Mouse (Mus musculus): ENCODE data around the gene Prkra. TPM values are rescaled to one million over a fixed set of nuclear protein-coding genes. Genes with fewer than 3 reads are reported as not detected.
A peak's percentile ranks its signal among the peaks of the same experiment; 100 is the strongest.

Gene Prkra
- polyA plus RNA-seq, 1 experiment from 2014 or later: 73.4 TPM

GRCm38 (mm10) chr2:76674725-76675427 lies 27.1 kb upstream of the Prkra start, which contains the start of gene Plekha3:
Plekha3 (plus strand) TSS chr2:76675281.
- Histone ChIP-seq H3K9me3 (no peaks in the 10 kb centered on the region), H3K4me1 (peaks cover 32% of the 10 kb centered on the region), H3K9ac (peak within 1 kb of the TSS; percentile 89), H3K4me3 (peak within 1 kb of the TSS; percentile 94), H3K27me3 (no peaks in the 10 kb centered on the region), H3K4me2 (replicated peaks) (peak within 1 kb of the TSS; percentile 72), H3K36me3 (peaks cover 10% of the 10 kb centered on the region; the same call in 1 of the 2 replicates), H3K27ac (peak within 1 kb of the TSS; percentile 87)
- peak; percentile 79 for ATAC-seq (ENCODE audit: low FRiP score, low read depth)
- 6% methylated on average over 38 of the region's 52 CpGs for WGBS

GRCm38 (mm10) chr2:76673472-76674081 lies 25.8 kb upstream of the Prkra start:
- H3K9ac ChIP-seq: no peak overlapping the region
- WGBS: 48% methylated on average over 7 of the region's 7 CpGs
- H3K4me3 ChIP-seq: peak overlapping the region; percentile 51
- peaks cover 32% of the 10 kb centered on the region for H3K4me1 ChIP-seq
- no peaks in the 10 kb centered on the region for H3K27me3 ChIP-seq
- H3K4me2 ChIP-seq (replicated peaks): peak overlapping the region; percentile 68
- peaks cover 8% of the 10 kb centered on the region; the same call in 1 of the 2 replicates for H3K36me3 ChIP-seq
- no peaks in the 10 kb centered on the region for H3K9me3 ChIP-seq
- ATAC-seq (ENCODE audit: low FRiP score, low read depth): no peak
- H3K27ac ChIP-seq: 0 out of 2 replicates have a peak overlapping the region, but pooled peaks have one; percentile 88

DNA sequence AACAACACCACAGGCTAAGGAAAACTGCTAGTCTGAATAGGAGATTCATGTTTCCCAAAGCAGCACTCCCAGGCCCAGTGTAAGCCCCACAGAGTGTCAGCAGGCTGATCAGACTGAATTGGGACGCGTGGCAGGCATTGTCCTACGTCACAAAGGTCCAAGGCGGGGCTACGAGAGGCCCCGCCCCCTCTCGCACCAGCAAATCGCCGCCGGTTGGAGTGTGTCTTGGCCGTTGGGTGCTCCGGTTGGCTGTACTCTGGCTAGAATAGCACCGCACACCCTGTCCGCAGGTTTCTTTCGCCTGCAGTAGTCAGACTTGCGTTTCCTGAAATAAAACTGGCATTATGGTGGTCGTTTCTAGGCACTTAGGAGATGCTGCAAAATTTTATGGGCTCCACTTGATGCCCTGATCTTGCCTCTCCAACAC lies 25.2 kb upstream of the Prkra start, which contains the start of gene Fkbp7:
Gene Fkbp7 (minus strand): TSS at position 151 of the 427 bp plus-strand sequence.
- H3K4me3 ChIP-seq: peak within 1 kb of the TSS; percentile 51
- ATAC-seq (ENCODE audit: low FRiP score, low read depth): peak; percentile 92
- no peaks in the 10 kb centered on the region for H3K27me3 ChIP-seq
- H3K4me2 ChIP-seq (replicated peaks): peak within 1 kb of the TSS; percentile 68
- H3K4me1 ChIP-seq: peaks cover 32% of the 10 kb centered on the region
- H3K9me3 ChIP-seq: no peaks in the 10 kb centered on the region
- peaks cover 5% of the 10 kb centered on the region; the same call in 1 of the 2 replicates for H3K36me3 ChIP-seq
- peak within 1 kb of the TSS; percentile 75 for H3K9ac ChIP-seq
- peak within 1 kb of the TSS; percentile 88 for H3K27ac ChIP-seq
- under 1% methylated on average over 17 of the region's 17 CpGs for WGBS

GRCm38 (mm10) chr2:76672134-76672745 lies 24.4 kb upstream of the Prkra start:
- ATAC-seq (ENCODE audit: low FRiP score, low read depth): no peak
- H3K27ac ChIP-seq: peak overlapping the region; percentile 88
- H3K36me3 ChIP-seq: peaks cover 5% of the 10 kb centered on the region; the same call in 1 of the 2 replicates
- H3K9ac ChIP-seq: peak overlapping the region; percentile 75
- H3K4me3 ChIP-seq: peak overlapping the region; percentile 51
- H3K27me3 ChIP-seq: no peaks in the 10 kb centered on the region
- peak overlapping the region; percentile 68 for H3K4me2 ChIP-seq (replicated peaks)
- H3K9me3 ChIP-seq: no peaks in the 10 kb centered on the region
- 26% methylated on average over 9 of the region's 9 CpGs for WGBS
- peaks cover 29% of the 10 kb centered on the region for H3K4me1 ChIP-seq

DNA sequence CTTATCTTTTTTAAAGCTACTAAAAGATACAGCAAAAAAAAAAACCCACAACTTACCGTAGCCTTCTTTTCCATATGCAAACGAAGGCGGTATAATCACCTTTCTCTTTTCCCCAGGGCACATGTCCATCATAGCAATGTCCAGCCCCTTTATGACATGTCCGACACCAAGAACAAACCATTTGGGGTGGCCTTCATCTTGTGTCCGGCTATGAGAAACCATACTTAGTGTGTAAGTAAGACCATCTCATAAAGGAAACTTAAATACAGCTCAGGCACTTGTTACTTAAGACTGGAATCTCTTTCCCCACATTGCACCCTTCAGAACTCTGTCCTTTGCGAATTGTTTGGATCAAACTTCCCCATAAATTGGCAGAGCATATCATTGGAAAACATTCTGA lies 23.8 kb upstream of the Prkra start:
- peak overlapping the region; percentile 51 for H3K4me3 ChIP-seq
- H3K9me3 ChIP-seq: no peaks in the 10 kb centered on the region
- peaks cover 25% of the 10 kb centered on the region for H3K4me1 ChIP-seq
- ATAC-seq (ENCODE audit: low FRiP score, low read depth): no peak
- H3K4me2 ChIP-seq (replicated peaks): peak overlapping the region; percentile 68
- WGBS: 79% methylated on average over 6 of the region's 6 CpGs
- peaks cover 5% of the 10 kb centered on the region; the same call in 1 of the 2 replicates for H3K36me3 ChIP-seq
- no peak overlapping the region for H3K27ac ChIP-seq
- H3K9ac ChIP-seq: peak overlapping the region; percentile 75
- no peaks in the 10 kb centered on the region for H3K27me3 ChIP-seq

- WGBS: 76% methylated on average over 5 of the region's 5 CpGs
- no peaks in the 10 kb centered on the region for H3K27me3 ChIP-seq
- ATAC-seq (ENCODE audit: low FRiP score, low read depth): no peak
- H3K27ac ChIP-seq: no peak overlapping the region
- no peak overlapping the region for H3K4me3 ChIP-seq
- no peaks in the 10 kb centered on the region for H3K9me3 ChIP-seq
- H3K4me2 ChIP-seq (replicated peaks): no peak overlapping the region
- H3K4me1 ChIP-seq: peaks cover 12% of the 10 kb centered on the region
- H3K9ac ChIP-seq: no peak overlapping the region
- H3K36me3 ChIP-seq: peaks cover 39% of the 10 kb centered on the region
These were observed 19.4 kb upstream of the Prkra start for GRCm38 (mm10) chr2:76667200-76667599.

- H3K4me3 ChIP-seq: no peak overlapping the region
- no peak for ATAC-seq (ENCODE audit: low FRiP score, low read depth)
- no peak overlapping the region for H3K27ac ChIP-seq
- H3K4me2 ChIP-seq (replicated peaks): no peak overlapping the region
- WGBS: 93% methylated on average over 7 of the region's 7 CpGs
- no peaks in the 10 kb centered on the region for H3K27me3 ChIP-seq
- H3K36me3 ChIP-seq: peaks cover 49% of the 10 kb centered on the region
- no peak overlapping the region for H3K9ac ChIP-seq
- no peaks in the 10 kb centered on the region for H3K4me1 ChIP-seq
- H3K9me3 ChIP-seq: no peaks in the 10 kb centered on the region
These were observed 17.7 kb upstream of the Prkra start for GRCm38 (mm10) chr2:76665531-76665930.

DNA sequence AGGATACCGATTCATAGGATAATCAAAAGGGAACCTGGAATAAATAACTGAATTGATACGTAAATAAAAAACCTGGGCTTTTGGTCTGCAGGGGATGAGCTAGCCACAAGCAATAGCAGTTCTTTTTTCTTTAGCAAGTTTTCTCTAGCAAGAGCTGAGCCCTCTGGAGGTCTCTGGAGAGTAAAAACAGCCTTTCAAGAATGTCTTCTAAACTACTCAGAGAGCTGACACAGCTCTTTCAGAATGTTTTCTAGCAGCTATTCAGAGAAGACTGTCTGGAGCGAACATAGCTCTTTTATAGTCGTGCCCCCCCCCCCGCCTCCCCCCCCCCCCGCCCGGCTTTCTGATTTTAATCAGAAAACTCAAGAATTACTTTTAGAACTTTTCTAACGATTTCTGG lies 11.6 kb upstream of the Prkra start:
- Histone ChIP-seq H3K27me3 (no peaks in the 10 kb centered on the region), H3K4me1 (peaks cover 10% of the 10 kb centered on the region), H3K36me3 (peaks cover 29% of the 10 kb centered on the region), H3K27ac (no peak overlapping the region), H3K4me2 (replicated peaks) (no peak overlapping the region), H3K9ac (no peak overlapping the region), H3K9me3 (no peaks in the 10 kb centered on the region), H3K4me3 (no peak overlapping the region)
- ATAC-seq (ENCODE audit: low FRiP score, low read depth): no peak
- 31% methylated on average over 7 of the region's 8 CpGs for WGBS

DNA sequence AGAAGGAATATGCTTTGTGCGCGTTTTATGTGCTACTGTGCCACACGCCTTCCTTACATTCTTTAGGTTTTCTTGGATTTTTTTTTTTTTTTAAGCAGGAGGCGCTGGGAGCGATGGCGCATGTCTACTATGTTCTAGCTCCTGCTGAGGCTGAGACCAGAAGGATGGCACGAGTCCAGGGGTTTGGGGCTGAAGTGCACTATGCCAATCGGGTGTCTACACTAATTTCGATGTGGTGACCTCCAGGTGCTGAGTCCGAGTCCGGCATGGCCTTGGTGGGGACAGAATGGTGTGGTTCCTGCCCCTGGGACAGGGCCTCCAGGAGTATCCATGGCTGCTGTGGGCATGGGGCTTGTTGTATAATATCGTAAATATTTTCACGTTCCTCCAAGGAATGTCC lies 10.7 kb upstream of the Prkra start:
- Histone ChIP-seq H3K36me3 (peaks cover 22% of the 10 kb centered on the region), H3K27me3 (no peaks in the 10 kb centered on the region), H3K27ac (no peak overlapping the region), H3K9ac (no peak overlapping the region), H3K4me3 (no peak overlapping the region), H3K4me2 (replicated peaks) (no peak overlapping the region), H3K4me1 (peaks cover 10% of the 10 kb centered on the region), H3K9me3 (no peaks in the 10 kb centered on the region)
- 72% methylated on average over 13 of the region's 13 CpGs for WGBS
- ATAC-seq (ENCODE audit: low FRiP score, low read depth): no peak

GRCm38 (mm10) chr2:76655982-76656381 lies 8.2 kb upstream of the Prkra start:
- Histone ChIP-seq H3K4me3 (no peak overlapping the region), H3K9ac (no peak overlapping the region), H3K9me3 (no peaks in the 10 kb centered on the region), H3K36me3 (no peaks in the 10 kb centered on the region), H3K4me1 (peaks cover 10% of the 10 kb centered on the region), H3K4me2 (replicated peaks) (no peak overlapping the region), H3K27ac (no peak overlapping the region), H3K27me3 (no peaks in the 10 kb centered on the region)
- WGBS: 21% methylated on average over 1 of the region's 1 CpGs
- ATAC-seq (ENCODE audit: low FRiP score, low read depth): no peak

- Histone ChIP-seq H3K4me2 (replicated peaks) (no peak overlapping the region), H3K4me1 (peaks cover 10% of the 10 kb centered on the region), H3K4me3 (no peak overlapping the region), H3K9me3 (no peaks in the 10 kb centered on the region), H3K27me3 (no peaks in the 10 kb centered on the region), H3K36me3 (no peaks in the 10 kb centered on the region), H3K9ac (no peak overlapping the region), H3K27ac (no peak overlapping the region)
- ATAC-seq (ENCODE audit: low FRiP score, low read depth): no peak
- WGBS: 74% methylated on average over 3 of the region's 3 CpGs
These were observed 7.6 kb upstream of the Prkra start for GRCm38 (mm10) chr2:76655444-76655843.

DNA sequence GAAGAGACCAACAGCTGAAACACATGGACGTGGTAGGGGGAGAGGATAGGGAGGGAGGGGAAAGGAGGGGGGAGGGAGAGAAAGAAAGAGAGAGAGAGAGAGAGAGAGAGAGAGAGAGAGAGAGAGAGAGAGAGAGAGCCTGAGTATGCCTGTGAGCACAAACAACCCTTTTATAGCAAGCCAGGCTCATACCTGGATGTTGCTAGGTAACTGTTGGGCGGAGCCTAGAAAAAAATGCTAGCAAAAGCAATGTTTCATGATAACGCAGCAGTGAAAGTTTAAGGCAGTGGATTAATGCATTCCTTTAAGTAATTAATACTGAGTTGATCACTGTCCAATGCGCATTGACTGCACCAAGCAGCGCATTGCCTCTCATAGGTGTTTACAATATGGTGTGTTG lies 6.8 kb upstream of the Prkra start:
- H3K4me1 ChIP-seq: peaks cover 10% of the 10 kb centered on the region
- H3K27me3 ChIP-seq: no peaks in the 10 kb centered on the region
- H3K36me3 ChIP-seq: no peaks in the 10 kb centered on the region
- ATAC-seq (ENCODE audit: low FRiP score, low read depth): no peak
- H3K27ac ChIP-seq: no peak overlapping the region
- WGBS: 82% methylated on average over 5 of the region's 5 CpGs
- H3K9me3 ChIP-seq: no peaks in the 10 kb centered on the region
- H3K4me3 ChIP-seq: no peak overlapping the region
- H3K4me2 ChIP-seq (replicated peaks): no peak overlapping the region
- no peak overlapping the region for H3K9ac ChIP-seq

Data from limb, embryonic 13.5 days (tissue).